9 mouse cellular contexts compared by ENCODE assay signal in the genomic region with DNA sequence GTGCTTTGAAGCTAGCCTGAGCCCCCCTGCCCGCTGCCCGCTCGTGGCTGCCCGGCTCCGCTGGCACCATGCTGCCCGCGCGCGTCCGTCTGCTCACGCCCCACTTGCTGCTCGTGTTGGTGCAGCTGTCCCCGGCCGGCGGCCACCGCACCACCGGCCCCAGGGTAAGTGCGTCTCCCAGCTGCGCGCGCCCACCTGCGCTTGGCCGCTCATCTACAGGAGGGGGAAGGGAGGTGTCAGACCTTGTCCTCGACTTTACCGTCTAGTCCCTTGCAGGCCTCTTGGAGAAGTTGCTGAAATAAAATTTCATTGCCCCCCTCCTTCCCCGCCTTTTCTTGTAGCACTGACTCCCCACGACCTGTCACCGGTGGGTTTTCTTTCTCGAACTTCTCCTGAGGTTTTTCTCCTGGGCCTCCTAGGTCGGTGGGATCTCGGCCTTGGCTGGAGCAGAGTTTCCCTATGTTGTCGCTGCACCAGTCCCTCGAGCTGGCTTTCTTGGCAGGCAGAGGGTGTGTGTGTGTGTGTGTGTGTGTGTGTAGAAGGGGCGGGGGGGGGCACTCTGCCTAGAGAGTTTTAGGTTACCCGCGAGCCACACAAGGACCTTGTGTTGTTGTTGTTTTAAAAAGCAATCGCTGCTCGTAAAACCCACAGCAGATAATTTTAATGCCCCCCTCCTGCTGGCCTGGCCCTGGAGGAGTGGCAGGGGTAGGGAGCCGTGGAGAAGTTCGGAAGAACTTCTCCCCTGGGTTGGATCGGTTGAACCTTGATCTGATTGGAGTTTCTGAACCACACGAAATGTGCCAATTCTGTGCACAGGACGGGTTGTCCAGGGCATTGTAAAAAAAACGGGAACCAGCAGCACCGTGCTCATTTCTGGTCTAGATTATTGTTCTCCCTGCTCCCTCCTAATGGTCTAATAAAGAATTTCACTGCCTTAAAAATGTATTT. TPM values are rescaled to one million over a fixed set of nuclear protein-coding genes. Genes with fewer than 3 reads are reported as not detected.
A peak's percentile ranks its signal among the peaks of the same experiment; 100 is the strongest.
DNase-seq lines count a peak whose midpoint lies in the region; ATAC-seq lines count a peak whose summit lies in the region.
"Had no signal": no experiment of that assay in that cellular context is flagged by ENCODE, and none has a peak within 500 bp of the region (broad histone marks: within the 10 kb centered on the region; RNA-seq: fewer than 3 reads in every experiment).

No protein-coding gene starts in this region.

- H3K27me3 ChIP-seq in lung, embryonic 16.5 days (ENCODE audit: control insufficient read depth, insufficient read depth, low read depth, low read length), result peaks cover 44% of the 10 kb centered on the region
- peaks cover 30% of the 10 kb centered on the region for H3K27me3 ChIP-seq in embryonic facial prominence, embryonic 13.5 days
- peaks cover 19% of the 10 kb centered on the region for H3K27me3 ChIP-seq in intestine, embryonic 15.5 days (replicated peaks)
- H3K27me3 ChIP-seq in midbrain, embryonic 13.5 days, result peaks cover 29% of the 10 kb centered on the region

- DNase-seq in adrenal gland, adult (ENCODE audit: inconsistent age in 2 of 2, low spot score in 1 of 2), result peak; percentile 48 to 86
- no peak for DNase-seq in adrenal gland, postnatal 4 days (ENCODE audit: low spot score in 2 of 2)
- DNase-seq in lung, postnatal 10 days, result no peak
- no peak for DNase-seq in c-Kit-positive CD71-positive TER-119-positive erythroid progenitor cells, embryonic 14.5 days (ENCODE audit: low spot score)

- no peak overlapping the region for H3K27ac ChIP-seq in lung, embryonic 16.5 days (ENCODE audit: low read length)
- H3K27ac ChIP-seq in embryonic facial prominence, embryonic 13.5 days, result 0 out of 2 replicates have a peak overlapping the region, but pooled peaks have one; percentile 7
- no peak overlapping the region for H3K27ac ChIP-seq in intestine, embryonic 15.5 days
- H3K27ac ChIP-seq in midbrain, embryonic 13.5 days, result 0 out of 2 replicates have a peak overlapping the region, but pooled peaks have one; percentile 2
- H3K27ac ChIP-seq: macrophage had no signal

- peaks cover 3% of the 10 kb centered on the region; the same call in 1 of the 2 replicates for H3K4me1 ChIP-seq in lung, embryonic 16.5 days (replicated peaks; ENCODE audit: control insufficient read depth, insufficient read depth, low read length)
- H3K4me1 ChIP-seq in embryonic facial prominence, embryonic 13.5 days, result peaks cover 34% of the 10 kb centered on the region
- H3K4me1 ChIP-seq in intestine, embryonic 15.5 days (replicated peaks), result peaks cover 9% of the 10 kb centered on the region
- peaks cover 35% of the 10 kb centered on the region for H3K4me1 ChIP-seq in midbrain, embryonic 13.5 days (replicated peaks)

- no peaks in the 10 kb centered on the region for H3K9me3 ChIP-seq in lung, embryonic 16.5 days (ENCODE audit: control insufficient read depth, low read length)
- no peaks in the 10 kb centered on the region for H3K9me3 ChIP-seq in embryonic facial prominence, embryonic 13.5 days
- no peaks in the 10 kb centered on the region for H3K9me3 ChIP-seq in intestine, embryonic 15.5 days
- H3K9me3 ChIP-seq in midbrain, embryonic 13.5 days, result no peaks in the 10 kb centered on the region

- no peaks in the 10 kb centered on the region for H3K36me3 ChIP-seq in lung, embryonic 16.5 days (ENCODE audit: control insufficient read depth, insufficient read depth, low read length)
- no peaks in the 10 kb centered on the region for H3K36me3 ChIP-seq in embryonic facial prominence, embryonic 13.5 days
- H3K36me3 ChIP-seq in intestine, embryonic 15.5 days, result no peaks in the 10 kb centered on the region
- no peaks in the 10 kb centered on the region for H3K36me3 ChIP-seq in midbrain, embryonic 13.5 days

- WGBS in lung, embryonic 16.5 days, result 3% methylated on average over 45 of the region's 45 CpGs
- 3% methylated on average over 44 of the region's 45 CpGs for WGBS in embryonic facial prominence, embryonic 13.5 days
- WGBS in intestine, embryonic 15.5 days, result 5% methylated on average over 45 of the region's 45 CpGs
- 3% methylated on average over 45 of the region's 45 CpGs for WGBS in midbrain, embryonic 13.5 days

- peak overlapping the region; percentile 24; the same call in 1 of the 2 replicates for H3K9ac ChIP-seq in lung, embryonic 16.5 days (ENCODE audit: low read length)
- H3K9ac ChIP-seq in embryonic facial prominence, embryonic 13.5 days, result peak overlapping the region; percentile 70
- H3K9ac ChIP-seq in intestine, embryonic 15.5 days, result peak overlapping the region; percentile 47
- H3K9ac ChIP-seq in midbrain, embryonic 13.5 days (replicated peaks), result peak overlapping the region; percentile 75

- peak; percentile 51; the same call in 1 of the 2 replicates for ATAC-seq in lung, embryonic 16.5 days (ENCODE audit: low read depth)
- peak; percentile 41 for ATAC-seq in embryonic facial prominence, embryonic 13.5 days (ENCODE audit: insufficient number of reproducible peaks, insufficient read depth, low FRiP score, low TSS enrichment, low read depth)
- peak; percentile 78 for ATAC-seq in intestine, embryonic 15.5 days
- ATAC-seq in midbrain, embryonic 13.5 days, result peak; percentile 81

- peak overlapping the region; percentile 54 for H3K4me3 ChIP-seq in lung, embryonic 16.5 days (ENCODE audit: low read length)
- peak overlapping the region; percentile 64 for H3K4me3 ChIP-seq in embryonic facial prominence, embryonic 13.5 days
- peak overlapping the region; percentile 55 for H3K4me3 ChIP-seq in intestine, embryonic 15.5 days (replicated peaks)
- peak overlapping the region; percentile 73 for H3K4me3 ChIP-seq in midbrain, embryonic 13.5 days (replicated peaks)

- H3K4me2 ChIP-seq in lung, embryonic 16.5 days (ENCODE audit: low read depth, low read length), result peak overlapping the region; percentile 87
- peak overlapping the region; percentile 97 for H3K4me2 ChIP-seq in embryonic facial prominence, embryonic 13.5 days
- peak overlapping the region; percentile 97 for H3K4me2 ChIP-seq in intestine, embryonic 15.5 days (replicated peaks)
- H3K4me2 ChIP-seq in midbrain, embryonic 13.5 days (replicated peaks), result peak overlapping the region; percentile 94

RNA-seq across cellular contexts. Expression of a gene that starts 0.7 kb away (rescaled TPM):
- total RNA-seq in adrenal gland, postnatal 4 days (2021), result 10 to 100 TPM; 86.0 to 89.7 TPM
- 1.4 and 1.6 TPM in 2 replicates for polyA plus RNA-seq in lung, embryonic 16.5 days (2015; fragmentation: Nextera tagmentation; extraction: Ambion mirVana)
- polyA plus RNA-seq in embryonic facial prominence, embryonic 13.5 days (2015; fragmentation: Nextera tagmentation; extraction: Ambion mirVana), result 9.6 and 15.5 TPM in 2 replicates
- 8.1 and 9.6 TPM in 2 replicates for polyA plus RNA-seq in intestine, embryonic 15.5 days (2015; fragmentation: Nextera tagmentation; extraction: Ambion mirVana)
- 17.7 and 20.3 TPM in 2 replicates for polyA plus RNA-seq in midbrain, embryonic 13.5 days (2015; fragmentation: Nextera tagmentation; extraction: Ambion mirVana)

RNA-seq across cellular contexts. Expression of a gene that starts 58.8 kb away (rescaled TPM):
- 10 to 100 TPM in 1 of 2 experiments, 1 to 10 TPM in 1; 2.1 to 33.7 TPM for total RNA-seq in adrenal gland, postnatal 4 days (2021)
- 0.80 and 1.4 TPM in 2 replicates for polyA plus RNA-seq in lung, embryonic 16.5 days (2015; fragmentation: Nextera tagmentation; extraction: Ambion mirVana)
- polyA plus RNA-seq in embryonic facial prominence, embryonic 13.5 days (2015; fragmentation: Nextera tagmentation; extraction: Ambion mirVana), result 0.94 and 1.7 TPM in 2 replicates
- polyA plus RNA-seq in intestine, embryonic 15.5 days (2015; fragmentation: Nextera tagmentation; extraction: Ambion mirVana), result 0.36 and 0.47 TPM in 2 replicates
- polyA plus RNA-seq in midbrain, embryonic 13.5 days (2015; fragmentation: Nextera tagmentation; extraction: Ambion mirVana), result 0.62 and 0.79 TPM in 2 replicates
- polyA plus RNA-seq: macrophage had no signal

Comparison
In these comparisons a context has a peak if more than half of its experiments do, and no peak if none do; other contexts are left out.
1. DNase-seq: peak in adrenal gland, adult (2 of 2); none in adrenal gland, postnatal 4 days (0 of 2), lung, postnatal 10 days (single experiment) and c-Kit-positive CD71-positive TER-119-positive erythroid progenitor cells, embryonic 14.5 days (single experiment).
2. H3K27ac ChIP-seq: peak in embryonic facial prominence, embryonic 13.5 days (single experiment) and midbrain, embryonic 13.5 days (single experiment); none in lung, embryonic 16.5 days (single experiment) and intestine, embryonic 15.5 days (single experiment).
3. H3K9ac ChIP-seq: peak in every context shown above with its lines; median percentile 75 in midbrain, embryonic 13.5 days; 70 in embryonic facial prominence, embryonic 13.5 days; 47 in intestine, embryonic 15.5 days; 24 in lung, embryonic 16.5 days.
4. Peak in every context shown above with its lines, with median percentiles within 50 percentile points of each other: ATAC-seq, H3K4me2 ChIP-seq and H3K4me3 ChIP-seq.